Mouse (Mus musculus) forebrain, postnatal 0 days (tissue): ENCODE data around the gene Tagln2. TPM values are rescaled to one million over a fixed set of nuclear protein-coding genes. Genes with fewer than 3 reads are reported as not detected.
A peak's percentile ranks its signal among the peaks of the same experiment; 100 is the strongest.

Experiments used
- ATAC-seq: fragments of 200-750 bp; cut with Nextera tagmentation; 2 replicates; pipeline ENCODE4 v1.8.0; 2017; ENCODE audit warnings: mild to moderate bottlenecking, moderate library complexity
- DNase-seq: peaks from one replicate; pipeline ENCODE4 v3.0.0-alpha.2; 2015
- H3K27ac ChIP-seq: fragments of 300-500 bp; sonication (generic); 2 replicates; pipeline ENCODE4 v1.5.1; 2014; ENCODE audit warnings: low read depth, mild to moderate bottlenecking, antibody characterized with exemption, low read length, moderate library complexity, mixed read lengths
- H3K27me3 ChIP-seq: fragments of 300-500 bp; sonication (generic); 2 replicates; pipeline ENCODE4 v1.6.1; 2014; ENCODE audit warnings: mild to moderate bottlenecking, low read length, mixed read lengths; ENCODE audit not compliant: insufficient read depth
- H3K36me3 ChIP-seq: fragments of 300-500 bp; sonication (generic); 2 replicates; pipeline ENCODE4 v1.6.1; 2014; ENCODE audit warnings: mild to moderate bottlenecking, moderate library complexity; ENCODE audit not compliant: insufficient read depth
- H3K4me1 ChIP-seq: fragments of 300-500 bp; sonication (generic); 2 replicates; pipeline ENCODE4 v1.6.1; 2014; ENCODE audit warnings: antibody characterized with exemption; ENCODE audit not compliant: insufficient read depth
- H3K4me2 ChIP-seq: fragments of 300-500 bp; sonication (generic); 2 replicates; pipeline ENCODE4 v1.6.1; 2014; ENCODE audit warnings: low read depth, mild to moderate bottlenecking, moderate library complexity
- H3K4me3 ChIP-seq: fragments of 300-500 bp; sonication (generic); 2 replicates; pipeline ENCODE4 v1.5.1; 2014; ENCODE audit warnings: low read depth, low read length, mixed read lengths
- H3K9ac ChIP-seq: fragments of 300-500 bp; sonication (generic); 2 replicates; pipeline ENCODE4 v1.6.1; 2014; ENCODE audit warnings: mild to moderate bottlenecking
- H3K9me3 ChIP-seq: fragments of 300-500 bp; sonication (generic); 2 replicates; pipeline ENCODE4 v1.6.1; 2016; ENCODE audit warnings: low read length
- CTCF ChIP-seq: sonication (generic); IDR thresholded peaks from 2 replicates; pipeline ENCODE4 v1.5.1; 2016; ENCODE audit warnings: antibody characterized with exemption, control low read depth, low read depth
- WGBS: fragments of 180-500 bp; shearing (Covaris S2); extraction: QIAGEN DNeasy Blood & Tissue Kit; methylation state at CpG from one replicate; pipeline ENCODE4 v1.1.7; 2014; 5-methylcytosine and 5-hydroxymethylcytosine counted together
- polyA plus RNA-seq: library from polyadenylated mRNA; unstranded; fragments of >200 nt; fragmentation: Nextera tagmentation; extraction: Ambion mirVana; gene quantifications from 2 replicates; pipeline ENCODE4 v1.2.1, GENCODE M21; 2015
- total RNA-seq: library from RNA; depleted of rRNA; stranded (reverse); fragments of >200 nt; gene quantifications from 2 replicates; pipeline ENCODE4 v1.2.3, GENCODE M21; 2014

The Tagln2 gene
- total and polyA plus RNA-seq, 2 experiments from 2014 or later = 33.8 to 48.5 TPM

GRCm38 (mm10) chr1:172486236-172486635 is 13.6 kb upstream of the Tagln2 start:
- ATAC-seq = no peak
- no peak for DNase-seq
- Histone ChIP-seq H3K27ac (no peak overlapping the region), H3K9me3 (no peaks in the 10 kb centered on the region), H3K9ac (peak overlapping the region; percentile 31), H3K4me3 (peak overlapping the region; percentile 11), H3K4me1 (peaks cover 49% of the 10 kb centered on the region), H3K27me3 (no peaks in the 10 kb centered on the region), H3K4me2 (peak overlapping the region; percentile 61), H3K36me3 (peaks cover 9% of the 10 kb centered on the region)
- no peak for TF ChIP-seq CTCF
- 5% methylated on average over 4 of the region's 4 CpGs for WGBS

DNA sequence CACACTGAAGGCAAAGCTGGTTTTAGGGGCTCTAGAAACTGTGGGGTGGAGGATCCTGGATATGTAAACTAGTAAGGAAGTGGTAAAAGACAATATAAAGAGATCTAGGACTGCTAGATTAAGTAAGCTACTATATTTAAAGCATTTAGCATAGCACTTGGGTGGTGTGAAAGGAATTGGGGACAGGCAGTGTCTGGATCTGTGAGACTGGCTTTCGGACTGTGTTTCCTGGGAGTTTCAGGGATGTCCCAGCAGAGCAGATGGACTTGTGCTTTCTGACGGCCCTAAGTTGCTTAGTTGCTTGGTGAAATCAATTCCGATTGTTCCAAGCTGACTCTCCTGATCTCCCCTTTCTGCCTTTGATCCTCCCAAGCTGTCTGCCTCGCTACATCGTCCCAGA is 13.2 kb upstream of the Tagln2 start:
- ATAC-seq (no peak), DNase-seq (no peak)
- Histone ChIP-seq H3K9ac (peak overlapping the region; percentile 31), H3K27ac (no peak overlapping the region), H3K4me2 (peak overlapping the region; percentile 61), H3K36me3 (peaks cover 12% of the 10 kb centered on the region), H3K4me3 (peak overlapping the region; percentile 1; the same call in 1 of the 2 replicates), H3K27me3 (no peaks in the 10 kb centered on the region), H3K4me1 (peaks cover 46% of the 10 kb centered on the region), H3K9me3 (no peaks in the 10 kb centered on the region)
- WGBS = 26% methylated on average over 5 of the region's 5 CpGs
- TF ChIP-seq CTCF = no peak

GRCm38 (mm10) chr1:172487859-172488258 is 12.0 kb upstream of the Tagln2 start:
- no peak for DNase-seq
- Histone ChIP-seq H3K36me3 (peaks cover 22% of the 10 kb centered on the region), H3K4me3 (no peak overlapping the region), H3K27me3 (no peaks in the 10 kb centered on the region), H3K9ac (0 out of 2 replicates have a peak overlapping the region, but pooled peaks have one; percentile 3), H3K4me1 (peaks cover 44% of the 10 kb centered on the region), H3K4me2 (no peak overlapping the region), H3K27ac (no peak overlapping the region), H3K9me3 (no peaks in the 10 kb centered on the region)
- 67% methylated on average over 4 of the region's 4 CpGs for WGBS
- ATAC-seq = no peak
- no peak for TF ChIP-seq CTCF

GRCm38 (mm10) chr1:172488831-172489230 is 11.0 kb upstream of the Tagln2 start:
- no peaks in the 10 kb centered on the region for H3K27me3 ChIP-seq
- DNase-seq (no peak), ATAC-seq (no peak)
- no peaks in the 10 kb centered on the region for H3K9me3 ChIP-seq
- no peak overlapping the region for H3K4me2 ChIP-seq
- WGBS = 74% methylated on average over 7 of the region's 7 CpGs
- no peak overlapping the region for H3K27ac ChIP-seq
- TF ChIP-seq CTCF = no peak
- peaks cover 32% of the 10 kb centered on the region for H3K36me3 ChIP-seq
- no peak overlapping the region for H3K9ac ChIP-seq
- H3K4me1 ChIP-seq = peaks cover 35% of the 10 kb centered on the region
- no peak overlapping the region for H3K4me3 ChIP-seq

GRCm38 (mm10) chr1:172489585-172490250 is 10.1 kb upstream of the Tagln2 start:
- Histone ChIP-seq H3K9ac (no peak overlapping the region), H3K36me3 (peaks cover 40% of the 10 kb centered on the region), H3K4me2 (peak overlapping the region; percentile 46), H3K4me1 (peaks cover 26% of the 10 kb centered on the region), H3K9me3 (no peaks in the 10 kb centered on the region), H3K27ac (no peak overlapping the region), H3K27me3 (no peaks in the 10 kb centered on the region), H3K4me3 (peak overlapping the region; percentile 22; the same call in 1 of the 2 replicates)
- WGBS = 59% methylated on average over 12 of the region's 12 CpGs
- TF ChIP-seq CTCF = no peak
- no peak for DNase-seq
- peak; percentile 12; the same call in 1 of the 2 replicates for ATAC-seq

GRCm38 (mm10) chr1:172490261-172490661 is 9.6 kb upstream of the Tagln2 start:
- no peak overlapping the region for H3K9ac ChIP-seq
- DNase-seq (peak; percentile 87), ATAC-seq (peak; percentile 34; the same call in 1 of the 2 replicates)
- no peaks in the 10 kb centered on the region for H3K9me3 ChIP-seq
- H3K4me3 ChIP-seq = peak overlapping the region; percentile 22; the same call in 1 of the 2 replicates
- H3K4me2 ChIP-seq = peak overlapping the region; percentile 46
- peaks cover 44% of the 10 kb centered on the region for H3K36me3 ChIP-seq
- H3K27ac ChIP-seq = no peak overlapping the region
- H3K27me3 ChIP-seq = no peaks in the 10 kb centered on the region
- H3K4me1 ChIP-seq = peaks cover 21% of the 10 kb centered on the region
- 7% methylated on average over 10 of the region's 10 CpGs for WGBS
- TF ChIP-seq CTCF = peak; percentile 99

- Histone ChIP-seq H3K9me3 (no peaks in the 10 kb centered on the region), H3K27me3 (no peaks in the 10 kb centered on the region), H3K9ac (no peak overlapping the region), H3K4me2 (no peak overlapping the region), H3K27ac (no peak overlapping the region), H3K36me3 (peaks cover 61% of the 10 kb centered on the region), H3K4me3 (no peak overlapping the region), H3K4me1 (peaks cover 3% of the 10 kb centered on the region; the same call in 1 of the 2 replicates)
- ATAC-seq (no peak), DNase-seq (no peak)
- 88% methylated on average over 8 of the region's 8 CpGs for WGBS
- no peak for TF ChIP-seq CTCF
These were observed 7.8 kb upstream of the Tagln2 start for GRCm38 (mm10) chr1:172492047-172492446.
